Mouse (Mus musculus) natural killer cell, adult 2 months (primary cell): ENCODE measurements around the gene Rnf220.

Experiments used
- DNase-seq, 2 experiments: peaks; one replicate each; pipeline ENCODE4 v3.0.0; 2022; ENCODE audit warnings: low spot score in 2 of 2

Gene Rnf220

GRCm38 (mm10) chr4:117489566-117489965 lies 7.3 kb downstream of the Rnf220 start:
- no peak for DNase-seq

GRCm38 (mm10) chr4:117487471-117487870 lies 9.4 kb downstream of the Rnf220 start:
- DNase-seq, result no peak

GRCm38 (mm10) chr4:117486188-117486587 lies 10.7 kb downstream of the Rnf220 start:
- DNase-seq, result no peak

- DNase-seq, result no peak
Observed at GRCm38 (mm10) chr4:117485045-117485780, 11.6 kb downstream of the Rnf220 start.

GRCm38 (mm10) chr4:117484256-117485044 lies 12.4 kb downstream of the Rnf220 start:
- no peak for DNase-seq

- DNase-seq, result no peak
Observed at GRCm38 (mm10) chr4:117483931-117484255, 13.0 kb downstream of the Rnf220 start.

- no peak for DNase-seq
Observed at GRCm38 (mm10) chr4:117482103-117482502, 14.7 kb downstream of the Rnf220 start.

GRCm38 (mm10) chr4:117480611-117481445 lies 16.0 kb downstream of the Rnf220 start:
- no peak for DNase-seq

- no peak for DNase-seq
Observed at GRCm38 (mm10) chr4:117479951-117480350, 16.9 kb downstream of the Rnf220 start.

- DNase-seq, result peak in 1 of 2 experiments; percentile 39
Observed at GRCm38 (mm10) chr4:117478101-117478673, 18.7 kb downstream of the Rnf220 start.

GRCm38 (mm10) chr4:117477401-117477800 lies 19.5 kb downstream of the Rnf220 start:
- no peak for DNase-seq

- DNase-seq, result no peak
Observed at GRCm38 (mm10) chr4:117476777-117477176, 20.1 kb downstream of the Rnf220 start.

GRCm38 (mm10) chr4:117476355-117476754 lies 20.5 kb downstream of the Rnf220 start:
- no peak for DNase-seq

GRCm38 (mm10) chr4:117473985-117474354 lies 22.9 kb downstream of the Rnf220 start:
- DNase-seq, result no peak

- DNase-seq, result no peak
Observed at GRCm38 (mm10) chr4:117473291-117473984, 23.4 kb downstream of the Rnf220 start.

- DNase-seq, result no peak
Observed at GRCm38 (mm10) chr4:117469471-117469870, 27.4 kb downstream of the Rnf220 start.

GRCm38 (mm10) chr4:117467936-117468335 lies 28.9 kb downstream of the Rnf220 start:
- DNase-seq, result no peak

GRCm38 (mm10) chr4:117449151-117449550 lies 47.7 kb downstream of the Rnf220 start:
- no peak for DNase-seq

- DNase-seq, result no peak
Observed at GRCm38 (mm10) chr4:117447926-117448325, 48.9 kb downstream of the Rnf220 start.

GRCm38 (mm10) chr4:117445516-117446207 lies 51.2 kb downstream of the Rnf220 start:
- DNase-seq, result no peak

GRCm38 (mm10) chr4:117438919-117439318 lies 57.9 kb downstream of the Rnf220 start:
- no peak for DNase-seq
